Mouse (Mus musculus) hindbrain, embryonic 12.5 days (tissue): ENCODE results near the gene H2afj. TPM values are rescaled to one million over a fixed set of nuclear protein-coding genes. Genes with fewer than 3 reads are reported as not detected.
A peak's percentile ranks its signal among the peaks of the same experiment; 100 is the strongest.

Source experiments
- ATAC-seq: fragments of 200-750 bp; cut with Nextera tagmentation; 2 replicates; pipeline ENCODE4 v1.8.0; 2017; ENCODE audit warnings: moderate TSS enrichment; ENCODE audit not compliant: low FRiP score
- H3K27ac ChIP-seq: fragments of 300-500 bp; sonication (generic); 2 replicates; pipeline ENCODE4 v1.5.1; 2016; ENCODE audit warnings: mild to moderate bottlenecking
- H3K27me3 ChIP-seq: fragments of 300-500 bp; sonication (generic); 2 replicates; pipeline ENCODE4 v1.6.1; 2016; ENCODE audit warnings: mild to moderate bottlenecking
- H3K36me3 ChIP-seq: fragments of 300-500 bp; sonication (generic); 2 replicates; pipeline ENCODE4 v1.6.1; 2016; ENCODE audit warnings: mild to moderate bottlenecking
- H3K4me1 ChIP-seq: fragments of 300-500 bp; sonication (generic); 2 replicates; pipeline ENCODE4 v1.6.1; 2016
- H3K4me2 ChIP-seq: fragments of 300-500 bp; sonication (generic); replicated peaks from 2 replicates; pipeline ENCODE4 v1.6.1; 2016; ENCODE audit warnings: mild to moderate bottlenecking
- H3K4me3 ChIP-seq: fragments of 300-500 bp; sonication (generic); 2 replicates; pipeline ENCODE4 v1.5.1; 2016; ENCODE audit warnings: mild to moderate bottlenecking
- H3K9ac ChIP-seq: fragments of 300-500 bp; sonication (generic); 2 replicates; pipeline ENCODE4 v1.6.1; 2016; ENCODE audit warnings: mild to moderate bottlenecking, moderate library complexity
- H3K9me3 ChIP-seq: fragments of 300-500 bp; sonication (generic); replicated peaks from 2 replicates; pipeline ENCODE4 v1.6.1; 2016; ENCODE audit warnings: mild to moderate bottlenecking
- WGBS: fragments of 180-500 bp; shearing (Covaris S2); methylation state at CpG from one replicate; pipeline ENCODE4 v1.1.7; 2016; 5-methylcytosine and 5-hydroxymethylcytosine counted together
- polyA plus RNA-seq: library from polyadenylated mRNA; unstranded; fragments of >200 nt; fragmentation: Nextera tagmentation; extraction: Ambion mirVana; gene quantifications from 2 replicates; pipeline ENCODE4 v1.2.1, GENCODE M21; 2016

H2afj gene
- polyA plus RNA-seq, 1 experiment from 2014 or later, result 121 TPM

DNA sequence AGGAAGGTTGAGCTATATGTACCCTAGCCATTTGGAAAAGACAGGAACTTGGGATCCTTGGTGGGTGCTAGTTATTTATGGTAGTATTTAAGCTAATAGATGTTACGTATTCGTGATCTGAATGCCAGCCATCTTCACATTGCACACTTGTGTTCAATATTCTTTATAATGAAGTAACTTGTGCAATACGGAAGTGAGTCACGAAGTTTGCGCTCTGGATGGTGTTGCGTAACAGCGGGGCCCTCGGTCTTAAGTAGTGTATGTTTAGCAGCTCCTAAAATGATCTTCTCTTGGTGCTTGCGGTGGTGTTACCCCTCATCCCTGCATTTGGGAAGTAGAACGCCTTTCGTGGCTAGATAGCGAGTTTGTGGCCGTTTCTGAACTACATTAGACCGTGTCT is 1.0 kb downstream of the H2afj start:
- ATAC-seq, result no peak
- H3K27ac ChIP-seq, result no peak overlapping the region
- peaks cover 22% of the 10 kb centered on the region for H3K4me1 ChIP-seq
- H3K4me2 ChIP-seq, result peak overlapping the region; percentile 97
- H3K4me3 ChIP-seq, result peak overlapping the region; percentile 87
- peaks cover 25% of the 10 kb centered on the region for H3K36me3 ChIP-seq
- H3K27me3 ChIP-seq, result no peaks in the 10 kb centered on the region
- H3K9me3 ChIP-seq, result no peaks in the 10 kb centered on the region
- 37% methylated on average over 14 of the region's 14 CpGs for WGBS
- peak overlapping the region; percentile 78; the same call in 1 of the 2 replicates for H3K9ac ChIP-seq

DNA sequence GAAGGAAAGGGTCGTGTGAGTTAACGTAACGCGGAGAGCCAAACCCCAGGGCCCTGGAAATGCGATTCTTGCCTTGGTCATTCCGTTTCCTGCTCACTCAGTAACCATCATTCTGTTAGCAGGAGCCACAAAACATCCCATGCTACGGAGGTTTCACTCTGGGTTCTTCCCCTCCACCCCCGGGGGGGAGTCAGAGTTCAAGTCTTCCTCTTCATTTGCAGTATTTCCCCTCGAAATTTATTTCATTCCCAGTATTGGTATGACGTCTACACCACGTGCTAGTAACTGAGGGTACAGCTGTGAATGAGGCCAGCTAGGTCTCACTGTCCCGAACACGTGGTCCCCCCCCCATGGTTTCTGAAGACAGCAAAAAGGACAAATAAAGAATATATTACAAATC is 1.6 kb downstream of the H2afj start:
- Histone ChIP-seq H3K27ac (no peak overlapping the region), H3K9me3 (no peaks in the 10 kb centered on the region), H3K4me3 (no peak overlapping the region), H3K36me3 (peaks cover 31% of the 10 kb centered on the region), H3K9ac (no peak overlapping the region), H3K4me2 (peak overlapping the region; percentile 97), H3K27me3 (no peaks in the 10 kb centered on the region), H3K4me1 (peaks cover 22% of the 10 kb centered on the region)
- WGBS, result 75% methylated on average over 13 of the region's 13 CpGs
- no peak for ATAC-seq

DNA sequence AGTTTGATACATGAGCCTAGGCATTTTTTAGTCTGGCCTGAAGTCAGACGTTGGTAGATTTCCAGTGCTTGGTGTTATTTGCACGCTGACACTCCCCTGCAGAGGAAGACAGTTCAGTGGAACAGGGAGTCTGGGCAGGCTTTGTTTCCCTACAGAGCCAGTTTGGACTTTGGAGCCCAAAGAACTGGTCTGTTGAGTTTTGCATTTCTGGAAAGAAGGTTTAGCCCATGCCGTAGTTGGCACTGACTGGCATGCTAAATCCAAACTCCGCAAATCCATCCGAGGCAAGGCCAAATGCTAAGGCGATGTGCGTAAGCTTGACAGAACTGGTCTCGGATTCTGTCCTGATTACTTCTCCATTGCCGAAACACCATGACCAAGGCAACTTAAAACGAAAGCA is 3.2 kb downstream of the H2afj start:
- Histone ChIP-seq H3K4me3 (no peak overlapping the region), H3K9ac (no peak overlapping the region), H3K4me1 (peaks cover 18% of the 10 kb centered on the region), H3K36me3 (peaks cover 43% of the 10 kb centered on the region), H3K27ac (no peak overlapping the region), H3K27me3 (no peaks in the 10 kb centered on the region), H3K4me2 (no peak overlapping the region), H3K9me3 (no peaks in the 10 kb centered on the region)
- ATAC-seq, result no peak
- WGBS, result 90% methylated on average over 10 of the region's 10 CpGs

DNA sequence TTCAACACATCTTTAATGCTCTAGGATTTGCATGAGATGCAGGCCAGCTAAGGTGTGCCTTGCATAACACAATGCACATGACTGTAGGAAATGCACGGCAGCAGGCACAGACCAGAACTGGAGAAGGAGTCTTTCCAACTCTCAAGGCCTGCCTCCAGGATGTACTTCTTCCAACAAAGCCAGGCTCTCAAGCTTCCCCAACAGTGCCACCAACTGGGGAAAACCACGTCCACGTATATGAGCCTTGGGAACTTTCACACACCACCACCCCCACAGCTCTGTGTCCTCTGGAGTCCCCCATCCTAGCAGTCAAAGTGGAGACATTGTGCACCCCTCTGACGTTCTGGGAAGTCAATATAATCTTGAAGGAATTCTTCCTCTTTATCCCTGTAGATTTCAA is 5.1 kb downstream of the H2afj start:
- Histone ChIP-seq H3K36me3 (peaks cover 62% of the 10 kb centered on the region), H3K27me3 (no peaks in the 10 kb centered on the region), H3K27ac (no peak overlapping the region), H3K9ac (no peak overlapping the region), H3K4me2 (no peak overlapping the region), H3K4me1 (peaks cover 14% of the 10 kb centered on the region), H3K4me3 (no peak overlapping the region), H3K9me3 (no peaks in the 10 kb centered on the region)
- WGBS, result 48% methylated on average over 4 of the region's 4 CpGs
- ATAC-seq, result no peak

DNA sequence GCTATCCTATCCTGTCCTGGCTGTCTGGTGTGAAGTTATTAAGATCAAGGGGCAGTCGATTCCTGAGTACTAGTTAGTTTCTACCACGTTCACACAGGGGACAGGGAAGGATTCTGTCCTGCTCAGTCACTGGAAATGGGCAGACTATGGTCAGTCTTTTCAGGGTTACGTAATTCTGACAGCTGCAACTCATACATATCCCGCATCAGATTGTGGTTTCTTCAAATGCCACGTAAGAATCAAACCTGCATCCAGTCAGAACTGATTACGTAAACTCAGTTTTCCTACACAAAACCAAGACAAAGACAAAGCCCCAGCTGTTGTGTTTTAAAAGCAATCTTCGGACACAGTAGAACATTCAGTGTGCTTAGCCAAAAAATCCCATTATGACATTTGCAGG is 7.3 kb downstream of the H2afj start:
- no peaks in the 10 kb centered on the region for H3K9me3 ChIP-seq
- no peak for ATAC-seq

DNA sequence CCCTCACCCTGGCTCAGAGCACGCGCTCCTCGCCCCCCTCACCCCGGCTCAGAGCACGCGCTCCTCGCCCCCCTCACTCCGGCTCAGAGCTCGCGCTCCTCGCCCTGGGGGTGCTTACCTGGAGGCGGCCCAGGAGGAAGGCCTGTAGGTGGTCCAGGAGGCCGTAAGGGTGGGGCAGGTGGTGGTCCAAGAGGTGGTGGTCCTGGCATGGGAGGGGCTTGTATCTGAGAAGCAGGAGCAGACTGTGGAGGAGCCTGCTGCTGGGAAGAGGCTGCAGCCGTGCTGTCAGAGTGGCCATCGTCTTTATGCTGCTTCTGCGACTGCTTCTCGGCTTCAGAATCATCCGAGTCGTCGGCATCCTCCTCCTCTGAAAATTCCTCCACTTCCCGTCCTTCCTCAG is 8.8 kb downstream of the H2afj start:
- H3K36me3 ChIP-seq, result peaks cover 91% of the 10 kb centered on the region
- H3K4me3 ChIP-seq, result no peak overlapping the region
- no peaks in the 10 kb centered on the region for H3K4me1 ChIP-seq
- ATAC-seq, result no peak
- H3K9me3 ChIP-seq, result no peaks in the 10 kb centered on the region
- no peaks in the 10 kb centered on the region for H3K27me3 ChIP-seq
- WGBS, result 97% methylated on average over 21 of the region's 21 CpGs
- no peak overlapping the region for H3K27ac ChIP-seq
- no peak overlapping the region for H3K4me2 ChIP-seq
- no peak overlapping the region for H3K9ac ChIP-seq

More for the DNA sequence above, 7.3 kb downstream of the H2afj start:
- no peak overlapping the region for H3K9ac ChIP-seq
- no peaks in the 10 kb centered on the region for H3K4me1 ChIP-seq
- no peaks in the 10 kb centered on the region for H3K27me3 ChIP-seq
- no peak overlapping the region for H3K4me2 ChIP-seq
- 97% methylated on average over 7 of the region's 7 CpGs for WGBS
- H3K4me3 ChIP-seq, result no peak overlapping the region
- H3K27ac ChIP-seq, result no peak overlapping the region
- H3K36me3 ChIP-seq, result peaks cover 83% of the 10 kb centered on the region

DNA sequence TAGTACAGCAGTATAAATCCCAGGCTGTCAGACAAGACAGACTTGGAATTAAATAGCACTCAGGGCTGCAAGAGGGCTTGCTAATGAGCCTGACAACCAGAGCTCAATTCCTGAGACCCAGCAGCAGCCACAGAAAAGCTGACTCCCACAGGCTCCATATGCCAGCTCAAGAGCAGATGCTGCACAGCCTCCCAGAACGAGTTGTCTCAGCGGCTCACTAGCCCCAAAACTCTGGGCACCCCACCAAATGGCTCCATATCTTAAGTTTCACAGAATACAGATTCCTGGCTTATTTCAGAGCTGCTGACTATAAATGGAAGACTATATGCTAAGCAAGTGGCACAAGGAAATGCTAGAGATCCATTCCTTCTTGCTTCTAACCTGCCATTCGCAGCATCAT is 9.5 kb downstream of the H2afj start:
- H3K27ac ChIP-seq, result no peak overlapping the region
- H3K36me3 ChIP-seq, result peaks cover 92% of the 10 kb centered on the region
- H3K4me2 ChIP-seq, result no peak overlapping the region
- H3K9ac ChIP-seq, result no peak overlapping the region
- H3K27me3 ChIP-seq, result no peaks in the 10 kb centered on the region
- H3K4me3 ChIP-seq, result no peak overlapping the region
- no peaks in the 10 kb centered on the region for H3K4me1 ChIP-seq
- 96% methylated on average over 3 of the region's 3 CpGs for WGBS
- H3K9me3 ChIP-seq, result no peaks in the 10 kb centered on the region
- ATAC-seq, result no peak

DNA sequence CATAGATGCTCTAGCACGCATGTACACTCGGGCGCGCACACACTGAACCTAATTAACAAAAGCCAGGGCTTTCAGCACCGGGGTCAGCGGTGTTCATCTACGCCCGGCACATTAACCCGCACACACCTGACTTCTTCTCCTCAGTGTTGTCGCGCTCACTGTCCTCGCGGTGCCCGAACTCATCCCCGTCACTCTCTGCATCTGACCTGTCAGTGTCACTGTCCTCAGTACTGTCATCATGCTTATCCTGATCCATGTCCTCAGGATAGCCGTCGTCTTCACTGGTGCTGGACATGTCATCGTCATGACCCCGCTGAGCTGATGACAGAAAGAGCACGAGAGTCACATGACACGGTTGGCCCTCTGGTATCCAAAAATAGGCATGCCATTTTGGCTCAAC is 12.3 kb downstream of the H2afj start:
- Histone ChIP-seq H3K27ac (no peak overlapping the region), H3K4me2 (no peak overlapping the region), H3K4me1 (no peaks in the 10 kb centered on the region), H3K9me3 (no peaks in the 10 kb centered on the region), H3K36me3 (peaks cover 90% of the 10 kb centered on the region), H3K4me3 (no peak overlapping the region), H3K27me3 (no peaks in the 10 kb centered on the region), H3K9ac (no peak overlapping the region)
- no peak for ATAC-seq
- 95% methylated on average over 21 of the region's 21 CpGs for WGBS

DNA sequence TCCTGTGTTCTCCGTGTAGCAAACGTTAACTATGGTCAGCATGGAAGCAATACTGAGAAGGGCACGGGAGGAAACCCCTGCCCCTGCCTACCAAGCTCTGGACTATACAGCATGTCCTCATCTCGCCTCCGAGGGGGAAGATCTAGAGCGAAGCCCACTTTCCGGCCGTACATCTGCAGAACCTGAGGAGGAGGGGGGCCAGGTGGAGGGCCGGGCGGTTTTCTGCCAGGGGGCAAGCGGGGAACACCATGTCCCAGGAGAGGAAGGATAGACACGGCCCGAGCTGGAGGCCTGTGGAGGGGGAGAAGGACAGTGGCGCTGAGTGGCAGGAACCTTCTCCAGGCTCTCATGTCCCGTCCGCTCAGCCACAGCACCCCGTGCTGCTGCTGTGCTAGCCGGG is 13.0 kb downstream of the H2afj start:
- Histone ChIP-seq H3K9ac (no peak overlapping the region), H3K4me1 (no peaks in the 10 kb centered on the region), H3K27ac (no peak overlapping the region), H3K4me2 (no peak overlapping the region), H3K27me3 (no peaks in the 10 kb centered on the region), H3K4me3 (no peak overlapping the region), H3K36me3 (peaks cover 84% of the 10 kb centered on the region), H3K9me3 (no peaks in the 10 kb centered on the region)
- no peak for ATAC-seq
- 94% methylated on average over 18 of the region's 18 CpGs for WGBS

DNA sequence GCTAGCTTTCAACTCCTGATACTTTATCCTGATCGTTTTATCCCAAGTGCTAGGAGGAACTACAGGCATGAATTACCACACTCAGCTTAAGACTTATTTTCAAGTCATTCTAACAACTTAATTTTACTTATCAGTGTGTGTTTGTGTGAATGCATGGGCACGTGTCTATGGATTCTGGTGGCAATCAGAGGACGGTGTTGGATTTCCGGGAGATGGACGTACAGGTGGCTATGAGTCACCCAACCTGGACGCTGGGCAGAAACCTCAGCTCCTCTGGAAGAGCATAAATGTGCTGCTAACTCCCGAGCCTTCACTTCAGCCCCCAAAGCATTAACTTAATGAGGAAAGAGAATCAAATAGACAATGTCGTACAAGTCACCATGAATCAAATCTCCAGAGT is 16.9 kb downstream of the H2afj start:
- WGBS, result 97% methylated on average over 8 of the region's 8 CpGs
- peaks cover 9% of the 10 kb centered on the region for H3K4me1 ChIP-seq
- no peak overlapping the region for H3K27ac ChIP-seq
- H3K4me3 ChIP-seq, result no peak overlapping the region
- H3K27me3 ChIP-seq, result no peaks in the 10 kb centered on the region
- no peak overlapping the region for H3K4me2 ChIP-seq
- H3K36me3 ChIP-seq, result peaks cover 48% of the 10 kb centered on the region
- no peaks in the 10 kb centered on the region for H3K9me3 ChIP-seq
- no peak overlapping the region for H3K9ac ChIP-seq
- ATAC-seq, result no peak

DNA sequence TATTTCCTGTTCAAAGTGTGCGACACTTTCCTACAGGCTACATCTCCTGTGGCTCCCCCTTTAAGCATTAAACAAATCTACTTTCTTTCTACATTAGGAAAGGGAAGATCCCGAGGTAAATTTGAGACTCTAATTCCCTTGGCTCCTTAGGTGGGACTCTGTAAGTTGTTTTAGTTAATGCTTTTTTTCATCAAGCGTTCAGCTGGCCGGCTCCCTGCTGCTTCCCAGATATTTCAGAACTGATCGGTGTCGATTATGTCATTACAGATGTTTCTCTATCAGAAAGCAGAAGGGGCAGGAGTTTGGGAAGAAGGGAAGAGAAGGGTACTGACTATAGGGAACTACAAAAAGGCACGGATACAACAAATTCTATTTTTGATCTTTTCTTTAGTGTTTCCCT is 19.1 kb downstream of the H2afj start:
- WGBS, result 19% methylated on average over 7 of the region's 7 CpGs
- H3K9ac ChIP-seq, result peak overlapping the region; percentile 97
- H3K4me1 ChIP-seq, result peaks cover 9% of the 10 kb centered on the region
- peaks cover 27% of the 10 kb centered on the region for H3K36me3 ChIP-seq
- H3K27ac ChIP-seq, result no peak overlapping the region
- H3K9me3 ChIP-seq, result no peaks in the 10 kb centered on the region
- ATAC-seq, result no peak
- H3K4me2 ChIP-seq, result peak overlapping the region; percentile 71
- H3K27me3 ChIP-seq, result peaks cover 4% of the 10 kb centered on the region
- H3K4me3 ChIP-seq, result peak overlapping the region; percentile 100

DNA sequence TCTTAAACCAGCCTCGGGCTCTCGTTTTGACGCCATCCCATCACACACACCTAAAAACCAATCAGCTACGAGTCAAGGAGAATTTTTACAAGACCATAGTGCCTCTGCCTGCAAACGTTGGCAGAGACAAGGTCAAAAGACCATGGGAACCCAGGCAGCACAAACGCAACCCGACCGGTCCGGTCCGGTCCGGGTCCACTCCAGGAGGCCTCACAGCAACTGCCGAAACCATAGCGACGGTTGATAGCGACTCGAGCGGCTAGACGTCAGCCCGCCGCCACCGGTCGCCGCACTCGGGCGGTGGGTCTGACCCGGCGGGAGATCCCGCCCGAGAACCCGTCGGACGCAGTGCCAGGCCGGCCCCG is 19.5 kb downstream of the H2afj start, which contains the start of gene BC049715:
Gene BC049715 (plus strand): TSS at position 111 of the 365 bp plus-strand sequence.
- Histone ChIP-seq H3K9me3 (no peaks in the 10 kb centered on the region), H3K4me3 (peak within 1 kb of the TSS; percentile 100), H3K9ac (peak within 1 kb of the TSS; percentile 97), H3K4me2 (peak within 1 kb of the TSS; percentile 71), H3K27me3 (peaks cover 4% of the 10 kb centered on the region), H3K27ac (peak within 1 kb of the TSS; percentile 86), H3K4me1 (peaks cover 9% of the 10 kb centered on the region), H3K36me3 (peaks cover 23% of the 10 kb centered on the region)
- under 1% methylated on average over 34 of the region's 34 CpGs for WGBS
- ATAC-seq, result no peak

DNA sequence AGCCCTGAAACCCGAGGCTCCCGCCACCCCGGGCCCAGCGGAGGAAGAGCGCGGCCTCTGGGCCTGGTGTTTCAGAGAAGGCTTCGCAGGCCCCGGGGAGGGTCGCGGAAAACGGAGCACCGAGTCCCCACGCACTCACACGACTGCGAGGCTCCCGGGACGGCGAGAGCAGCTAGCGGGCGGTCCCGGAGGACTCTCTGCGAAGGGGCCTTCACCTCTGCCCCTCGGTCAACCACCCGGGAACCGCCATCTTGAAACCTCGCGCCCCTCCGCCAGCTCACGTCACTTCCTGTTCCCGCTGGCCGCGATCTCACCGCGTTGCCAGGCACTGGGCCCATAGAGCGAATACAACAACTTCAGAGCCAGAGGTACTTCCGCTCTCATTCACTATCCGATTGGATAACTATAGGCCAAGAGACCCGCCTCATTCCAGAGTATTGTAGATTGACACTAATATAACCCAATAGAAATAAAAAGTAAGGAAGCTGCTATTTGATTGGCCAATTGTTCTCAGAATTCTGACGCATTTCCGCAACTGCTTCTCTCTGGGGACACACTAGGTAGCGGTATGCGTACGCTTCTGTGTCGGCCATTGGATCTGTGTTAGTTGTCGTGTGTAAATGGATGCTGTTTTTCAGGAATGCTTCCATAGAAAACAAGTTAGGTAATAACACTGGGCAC is 20.0 kb downstream of the H2afj start, which contains the start of gene Wbp11:
Gene Wbp11 (minus strand): TSS at position 353 of the 681 bp plus-strand sequence.
- H3K27me3 ChIP-seq, result peaks cover 4% of the 10 kb centered on the region
- H3K36me3 ChIP-seq, result peaks cover 18% of the 10 kb centered on the region
- H3K4me2 ChIP-seq, result peak within 1 kb of the TSS; percentile 71
- H3K9me3 ChIP-seq, result no peaks in the 10 kb centered on the region
- WGBS, result under 1% methylated on average over 44 of the region's 45 CpGs
- H3K27ac ChIP-seq, result peak within 1 kb of the TSS; percentile 86
- H3K4me1 ChIP-seq, result peaks cover 9% of the 10 kb centered on the region
- ATAC-seq, result peak; percentile 100
- H3K4me3 ChIP-seq, result peak within 1 kb of the TSS; percentile 100
- H3K9ac ChIP-seq, result peak within 1 kb of the TSS; percentile 97
